Comparison of ENCODE assay signal across 26 mouse cellular contexts in the genomic region with DNA sequence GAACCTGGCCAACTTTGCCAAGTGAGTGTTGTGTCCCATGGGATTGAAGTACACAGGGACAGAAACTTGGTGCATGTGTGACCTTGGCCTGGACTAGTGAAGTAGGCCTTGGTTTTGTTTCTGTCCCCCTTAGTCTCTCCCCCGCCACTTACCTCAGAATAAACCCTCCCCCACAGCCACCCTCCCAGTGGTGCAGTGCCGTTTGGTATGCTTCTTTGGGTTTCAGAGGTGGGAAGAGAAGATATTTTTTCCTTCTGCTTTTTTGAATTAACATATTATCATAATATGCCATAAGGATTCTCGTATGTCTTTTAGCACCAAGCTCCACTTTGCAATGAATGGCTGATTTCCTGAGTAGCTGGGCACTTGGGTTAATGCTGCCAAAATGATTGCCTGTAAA.
DNase-seq lines count a peak whose midpoint lies in the region; ATAC-seq and TF ChIP-seq lines count a peak whose summit lies in the region.
"Had no signal": no experiment of that assay in that cellular context is flagged by ENCODE, and none has a peak within 500 bp of the region (broad histone marks: within the 10 kb centered on the region; RNA-seq: fewer than 3 reads in every experiment).

No protein-coding gene starts in this region.

- no peak for ATAC-seq in heart, embryonic 12.5 days (ENCODE audit: insufficient number of reproducible peaks, low FRiP score)
- ATAC-seq in heart, postnatal 0 days (ENCODE audit: insufficient read depth, low read depth), result no peak
- ATAC-seq: forebrain, embryonic 16.5 days; hindbrain, postnatal 0 days; midbrain, embryonic 16.5 days had no signal

- no peak overlapping the region for H3K4me2 ChIP-seq in heart, embryonic 12.5 days
- H3K4me2 ChIP-seq in heart, postnatal 0 days (ENCODE audit: low read depth, low read length), result no peak overlapping the region
- H3K4me2 ChIP-seq: embryonic facial prominence, embryonic 13.5 days; hindbrain, embryonic 12.5 days; intestine, embryonic 15.5 days; limb, embryonic 12.5 days; liver, embryonic 15.5 days; lung, embryonic 14.5 days had no signal

- peaks cover 92% of the 10 kb centered on the region for H3K36me3 ChIP-seq in heart, embryonic 12.5 days
- H3K36me3 ChIP-seq in heart, postnatal 0 days (replicated peaks; ENCODE audit: control insufficient read depth, insufficient read depth, low read length), result peaks cover 73% of the 10 kb centered on the region
- peaks cover 0 to 19% of the 10 kb centered on the region in 2 experiments; a peak in 2 of 4 replicates for H3K36me3 ChIP-seq in MEL (ENCODE audit: control insufficient read depth in 1 of 2, insufficient read depth in 2 of 2, low read length in 2 of 2)

- no peak for TF ChIP-seq CTCF in heart, postnatal 0 days (IDR thresholded peaks at IDR 0.05; ENCODE audit: low read depth)
- no peak for TF ChIP-seq CTCF in MEL (IDR thresholded peaks at IDR 0.05 in 2 of 3, conservative IDR thresholded peaks at IDR 0.05 in 1 of 3; ENCODE audit: control insufficient read depth in 1 of 3, insufficient read depth in 1 of 3, low read depth in 2 of 3, low read length in 3 of 3, poor library complexity in 1 of 3, severe bottlenecking in 1 of 3)

- H3K4me1 ChIP-seq in heart, embryonic 12.5 days (replicated peaks), result peaks cover 60% of the 10 kb centered on the region
- H3K4me1 ChIP-seq in heart, postnatal 0 days (ENCODE audit: control insufficient read depth, insufficient read depth), result peaks cover 18% of the 10 kb centered on the region
- peaks cover 12 to 25% of the 10 kb centered on the region in 2 experiments; a peak in 3 of 4 replicates for H3K4me1 ChIP-seq in MEL (ENCODE audit: control insufficient read depth in 1 of 2, insufficient read depth in 2 of 2, low read length in 2 of 2)

- H3K27me3 ChIP-seq in heart, embryonic 12.5 days (replicated peaks), result no peaks in the 10 kb centered on the region
- H3K27me3 ChIP-seq in heart, postnatal 0 days (ENCODE audit: control insufficient read depth, insufficient read depth, low read length), result no peaks in the 10 kb centered on the region
- no peaks in the 10 kb centered on the region for H3K27me3 ChIP-seq in MEL (ENCODE audit: control insufficient read depth in 1 of 2, insufficient read depth in 2 of 2, low read length in 2 of 2)
- H3K27me3 ChIP-seq: embryonic facial prominence, embryonic 13.5 days; hindbrain, embryonic 12.5 days; intestine, embryonic 15.5 days; limb, embryonic 12.5 days; liver, embryonic 15.5 days had no signal

- no peak for TF ChIP-seq POLR2A in MEL (IDR thresholded peaks at IDR 0.05; ENCODE audit: control insufficient read depth in 1 of 2, insufficient read depth in 1 of 2, low read depth in 1 of 2, low read length in 2 of 2, poor library complexity in 1 of 2)

- no peak overlapping the region for H3K4me3 ChIP-seq in heart, embryonic 12.5 days
- no peak overlapping the region for H3K4me3 ChIP-seq in heart, postnatal 0 days (ENCODE audit: low read depth, low read length)
- peak overlapping the region in 1 of 2 experiments; percentile 32; a peak in 2 of 4 replicates for H3K4me3 ChIP-seq in MEL (ENCODE audit: control insufficient read depth in 1 of 2, insufficient read depth in 1 of 2, low read depth in 2 of 2, low read length in 2 of 2)
- H3K4me3 ChIP-seq: embryonic facial prominence, embryonic 13.5 days; erythroblast, embryonic 14.5 days; hindbrain, embryonic 12.5 days; intestine, embryonic 15.5 days; limb, embryonic 12.5 days; liver, embryonic 15.5 days had no signal

- H3K9ac ChIP-seq in heart, embryonic 12.5 days, result no peak overlapping the region
- H3K9ac ChIP-seq in heart, postnatal 0 days (replicated peaks; ENCODE audit: low read depth, low read length), result no peak overlapping the region
- peak overlapping the region; percentile 52 for H3K9ac ChIP-seq in MEL (ENCODE audit: control insufficient read depth, low read depth, low read length, poor library complexity, severe bottlenecking)
- H3K9ac ChIP-seq: embryonic facial prominence, embryonic 13.5 days; hindbrain, embryonic 12.5 days; intestine, embryonic 15.5 days; limb, embryonic 12.5 days; liver, embryonic 15.5 days; lung, embryonic 14.5 days had no signal

- intact Hi-C loops in heart, postnatal 36 days (cut with DNase I), result no loop called here

- no peak for DNase-seq in heart, adult 18-20 months
- DNase-seq in heart, postnatal 0 days (ENCODE audit: low spot score), result no peak
- no peak for DNase-seq in heart, postnatal 36 days
- peak; percentile 66 for DNase-seq in MEL (ENCODE audit: low read depth, low spot score)
- peak; percentile 79 for DNase-seq in MEL-GATA-1-ER (ENCODE audit: extremely low read depth, low read depth)
- no peak for DNase-seq in spleen, adult 12 weeks (ENCODE audit: low spot score)
- no peak for DNase-seq in right cerebral cortex, postnatal 25 days
- DNase-seq: adrenal gland, adult 8-10 months; B cell, adult 2 months; cerebellum, adult 11 months; gastrocnemius, postnatal 10 days; kidney, adult 8-10 months; kidney, postnatal 4 days; lung, postnatal 14 days had no signal

- 80% methylated on average over 3 of the region's 3 CpGs for WGBS in heart, embryonic 12.5 days
- 85% methylated on average over 3 of the region's 3 CpGs for WGBS in heart, postnatal 0 days

- H3K27ac ChIP-seq in heart, embryonic 12.5 days (ENCODE audit: poor library complexity, severe bottlenecking), result peak overlapping the region; percentile 79; the same call in 1 of the 2 replicates
- H3K27ac ChIP-seq in heart, postnatal 0 days (ENCODE audit: low read depth), result peak overlapping the region; percentile 33
- peak overlapping the region; percentile 90 for H3K27ac ChIP-seq in MEL (ENCODE audit: control insufficient read depth, low read depth, low read length)
- H3K27ac ChIP-seq: hindbrain, postnatal 0 days; intestine, embryonic 15.5 days; kidney, postnatal 0 days; liver, embryonic 15.5 days had no signal

- no peak for TF ChIP-seq RAD21 in MEL (IDR thresholded peaks at IDR 0.05; ENCODE audit: low read depth, low read length)

- H3K79me2 ChIP-seq in MEL (ENCODE audit: control insufficient read depth, insufficient read depth, low read length, poor library complexity), result no peaks in the 10 kb centered on the region

- TF ChIP-seq EP300 in heart, postnatal 0 days (IDR thresholded peaks at IDR 0.05; ENCODE audit: low read depth), result no peak
- TF ChIP-seq EP300 in MEL (IDR thresholded peaks at IDR 0.05; ENCODE audit: low read depth in 1 of 2, low read length in 2 of 2), result peak; percentile 29 to 58; a peak in 3 of 4 replicates

- no peaks in the 10 kb centered on the region for H3K9me3 ChIP-seq in heart, embryonic 12.5 days (replicated peaks)
- H3K9me3 ChIP-seq in heart, postnatal 0 days (replicated peaks; ENCODE audit: control insufficient read depth, low read length), result no peaks in the 10 kb centered on the region
- H3K9me3 ChIP-seq in MEL (replicated peaks; ENCODE audit: insufficient read depth, low read length), result no peaks in the 10 kb centered on the region
- H3K9me3 ChIP-seq: embryonic facial prominence, embryonic 13.5 days; hindbrain, embryonic 12.5 days; intestine, embryonic 15.5 days; limb, embryonic 12.5 days; liver, embryonic 15.5 days had no signal

TF ChIP-seq in MEL, 35 proteins besides CTCF, POLR2A, EP300 and RAD21:
- TF ChIP-seq MAZ (IDR thresholded peaks at IDR 0.05; ENCODE audit: low read depth, low read length) (no peak; the same call in 1 of the 2 replicates), TCF12 (IDR thresholded peaks at IDR 0.05; ENCODE audit: low read depth, low read length) (0 out of 2 replicates have a peak, but pooled peaks have one; percentile 26), UBTF (IDR thresholded peaks at IDR 0.05; ENCODE audit: borderline replicate concordance, insufficient read depth, low read depth, low read length) (no peak), TBP (IDR thresholded peaks at IDR 0.05; ENCODE audit: low read depth, low read length) (no peak), SMC3 (IDR thresholded peaks at IDR 0.05; ENCODE audit: low read depth, low read length) (no peak), MYC (IDR thresholded peaks at IDR 0.05; ENCODE audit: low read depth, low read length) (0 out of 2 replicates have a peak, but pooled peaks have one; percentile 5), GATA1 (IDR thresholded peaks at IDR 0.05; ENCODE audit: low read depth, low read length) (0 out of 2 replicates have a peak, but pooled peaks have one; percentile 5), CHD2 (IDR thresholded peaks at IDR 0.05; ENCODE audit: low read length) (peak; percentile 18; the same call in 1 of the 2 replicates), TAL1 (IDR thresholded peaks at IDR 0.05; ENCODE audit: low read length) (peak; percentile 35; the same call in 1 of the 2 replicates), ZMIZ1 (IDR thresholded peaks at IDR 0.05; ENCODE audit: low read depth, low read length) (no peak)

Comparison
In these comparisons a context has a peak if more than half of its experiments do, and no peak if none do; other contexts are left out.
1. H3K27ac ChIP-seq: peak in every context shown above with its lines; median percentile 90 in MEL; 79 in heart, embryonic 12.5 days; 33 in heart, postnatal 0 days.
2. DNase-seq: peak in MEL (single experiment) and MEL-GATA-1-ER (single experiment); none in heart, adult 18-20 months (0 of 2), heart, postnatal 0 days (single experiment), heart, postnatal 36 days (0 of 2), spleen, adult 12 weeks (single experiment) and right cerebral cortex, postnatal 25 days (single experiment).